9 mouse cellular contexts compared by ENCODE assay signal in the genomic region with DNA sequence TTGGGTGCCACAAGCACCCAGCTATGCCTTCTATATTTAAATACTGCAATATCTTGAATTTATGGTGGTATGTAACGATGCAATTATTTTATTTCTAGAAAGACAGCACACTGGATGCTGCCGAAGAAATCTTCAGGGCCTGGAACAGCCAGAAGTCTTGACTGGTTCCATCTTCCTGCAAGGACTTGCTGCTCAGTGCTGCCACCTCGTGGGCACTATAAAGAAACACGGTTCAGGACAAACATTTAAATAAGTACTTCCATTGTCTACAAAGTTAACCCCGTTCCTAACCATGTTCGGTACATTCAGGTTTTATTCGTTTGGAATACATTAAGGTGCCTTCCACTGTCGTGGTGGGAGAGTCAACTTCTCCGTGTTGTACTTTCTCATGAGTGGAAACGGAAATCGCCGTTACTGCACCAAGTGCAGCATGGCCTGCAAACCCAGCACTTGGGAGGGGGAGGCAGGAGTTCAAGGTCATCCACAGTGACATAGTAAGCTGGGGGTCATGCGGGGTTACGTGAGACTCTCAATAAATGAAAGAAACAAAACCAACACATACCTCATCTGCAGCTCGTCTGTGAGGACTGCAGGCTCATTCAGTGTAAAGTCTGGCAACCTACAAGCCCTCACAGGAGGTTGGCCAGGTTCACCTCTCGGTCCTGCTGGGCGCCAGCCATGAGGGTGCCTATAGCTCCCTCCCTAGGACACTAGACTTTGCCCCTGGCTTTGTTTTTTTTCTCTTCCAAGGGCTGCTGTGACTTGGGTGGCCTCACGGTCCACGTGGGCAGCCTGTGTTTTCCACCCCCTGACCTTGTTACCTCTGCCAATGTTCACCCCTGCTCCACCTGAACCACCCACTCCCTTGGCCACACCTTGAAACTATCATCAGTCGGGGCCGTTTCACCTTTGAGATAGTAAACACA. TPM values are rescaled to one million over a fixed set of nuclear protein-coding genes. Genes with fewer than 3 reads are reported as not detected.
DNase-seq lines count a peak whose midpoint lies in the region; ATAC-seq and TF ChIP-seq lines count a peak whose summit lies in the region.
"Had no signal": no experiment of that assay in that cellular context is flagged by ENCODE, and none has a peak within 500 bp of the region (broad histone marks: within the 10 kb centered on the region; RNA-seq: fewer than 3 reads in every experiment).

No protein-coding gene starts in this region.

- H3K4me1 ChIP-seq in hindbrain, embryonic 12.5 days: no peaks in the 10 kb centered on the region

- peak; percentile 84 for TF ChIP-seq CTCF in gastrocnemius, adult 2 months (IDR thresholded peaks at IDR 0.05)

- ATAC-seq in common myeloid progenitor, adult 5-6 weeks (replicated peaks; ENCODE audit: low read depth, poor library complexity, severe bottlenecking): peak; percentile 93
- peak; percentile 47; the same call in 1 of the 2 replicates for ATAC-seq in hindbrain, embryonic 12.5 days (ENCODE audit: low FRiP score)
- ATAC-seq in monocyte, adult 5-6 weeks (replicated peaks; ENCODE audit: insufficient number of reproducible peaks, low FRiP score, low TSS enrichment, poor library complexity, severe bottlenecking): peak; percentile 73; the same call in 1 of the 2 replicates

- H3K36me3 ChIP-seq in hindbrain, embryonic 12.5 days: no peaks in the 10 kb centered on the region

- no peak overlapping the region for H3K9ac ChIP-seq in hindbrain, embryonic 12.5 days

- no peak overlapping the region for H3K4me3 ChIP-seq in gastrocnemius, adult 2 months
- no peak overlapping the region for H3K4me3 ChIP-seq in hindbrain, embryonic 12.5 days
- H3K4me3 ChIP-seq: megakaryocyte, embryonic 14.5 days had no signal

- H3K27ac ChIP-seq in gastrocnemius, adult 2 months: no peak overlapping the region
- no peak overlapping the region for H3K27ac ChIP-seq in hindbrain, embryonic 12.5 days

- WGBS in hindbrain, embryonic 12.5 days: 61% methylated on average over 21 of the region's 21 CpGs

- no peak overlapping the region for H3K4me2 ChIP-seq in hindbrain, embryonic 12.5 days (replicated peaks)

- no peaks in the 10 kb centered on the region for H3K27me3 ChIP-seq in hindbrain, embryonic 12.5 days

- no peaks in the 10 kb centered on the region for H3K9me3 ChIP-seq in hindbrain, embryonic 12.5 days (replicated peaks)

- intact Hi-C loops in gastrocnemius, adult 2 months (cut with DNase I): no loop called here
- intact Hi-C loops in gastrocnemius, postnatal 36 days (cut with DNase I): no loop called here

- DNase-seq in gastrocnemius, adult 2 months: peak; percentile 37
- DNase-seq in gastrocnemius, postnatal 36 days: no peak
- DNase-seq in MEL-GATA-1-ER (ENCODE audit: extremely low read depth, low read depth): peak; percentile 67
- DNase-seq in liver: peak; percentile 58
- no peak for DNase-seq in layer of hippocampus, adult 9-10 months (ENCODE audit: low spot score)

RNA-seq across cellular contexts. Expression of gene Gtf2b, which starts 20.6 kb away (rescaled TPM):
- 10 to 100 TPM; 13.9 to 14.1 TPM for total RNA-seq in gastrocnemius, adult 2 months (2021)
- total RNA-seq in gastrocnemius, postnatal 36 days (2021): 10 to 100 TPM; 11.0 to 12.3 TPM
- 126 and 132 TPM in 2 replicates for total RNA-seq in common myeloid progenitor, adult 5-6 weeks (2017)
- polyA plus RNA-seq in hindbrain, embryonic 12.5 days (2016; fragmentation: Nextera tagmentation; extraction: Ambion mirVana): 88.1 and 94.1 TPM in 2 replicates
- total RNA-seq in monocyte, adult 5-6 weeks (2017): 113 to 203 TPM (median 189 TPM) in 3 replicates

RNA-seq across cellular contexts. Expression of gene Kyat3, which starts 43.4 kb away (rescaled TPM):
- total RNA-seq in gastrocnemius, adult 2 months (2021): 10 to 100 TPM in 1 of 2 experiments, 1 to 10 TPM in 1; 9.5 to 14.0 TPM
- 10 to 100 TPM in 1 of 2 experiments, 1 to 10 TPM in 1; 5.5 to 10.8 TPM for total RNA-seq in gastrocnemius, postnatal 36 days (2021)
- total RNA-seq in common myeloid progenitor, adult 5-6 weeks (2017): 16.5 and 18.5 TPM in 2 replicates
- polyA plus RNA-seq in hindbrain, embryonic 12.5 days (2016; fragmentation: Nextera tagmentation; extraction: Ambion mirVana): 10.2 and 11.9 TPM in 2 replicates
- 1.1 to 5.1 TPM (median 2.5 TPM) in 3 replicates for total RNA-seq in monocyte, adult 5-6 weeks (2017)

Comparison
In these comparisons a context has a peak if more than half of its experiments do, and no peak if none do; other contexts are left out.
1. DNase-seq: peak in gastrocnemius, adult 2 months (single experiment), MEL-GATA-1-ER (single experiment) and liver (single experiment); none in gastrocnemius, postnatal 36 days (0 of 2) and layer of hippocampus, adult 9-10 months (single experiment).
2. Peak in every context shown above with its lines, with median percentiles within 50 percentile points of each other: ATAC-seq.